Mouse (Mus musculus): ENCODE results near the gene Pdzd7. TPM values are rescaled to one million over a fixed set of nuclear protein-coding genes. Genes with fewer than 3 reads are reported as not detected.

The Pdzd7 gene
- polyA plus RNA-seq, 1 experiment = 0.61 TPM

DNA sequence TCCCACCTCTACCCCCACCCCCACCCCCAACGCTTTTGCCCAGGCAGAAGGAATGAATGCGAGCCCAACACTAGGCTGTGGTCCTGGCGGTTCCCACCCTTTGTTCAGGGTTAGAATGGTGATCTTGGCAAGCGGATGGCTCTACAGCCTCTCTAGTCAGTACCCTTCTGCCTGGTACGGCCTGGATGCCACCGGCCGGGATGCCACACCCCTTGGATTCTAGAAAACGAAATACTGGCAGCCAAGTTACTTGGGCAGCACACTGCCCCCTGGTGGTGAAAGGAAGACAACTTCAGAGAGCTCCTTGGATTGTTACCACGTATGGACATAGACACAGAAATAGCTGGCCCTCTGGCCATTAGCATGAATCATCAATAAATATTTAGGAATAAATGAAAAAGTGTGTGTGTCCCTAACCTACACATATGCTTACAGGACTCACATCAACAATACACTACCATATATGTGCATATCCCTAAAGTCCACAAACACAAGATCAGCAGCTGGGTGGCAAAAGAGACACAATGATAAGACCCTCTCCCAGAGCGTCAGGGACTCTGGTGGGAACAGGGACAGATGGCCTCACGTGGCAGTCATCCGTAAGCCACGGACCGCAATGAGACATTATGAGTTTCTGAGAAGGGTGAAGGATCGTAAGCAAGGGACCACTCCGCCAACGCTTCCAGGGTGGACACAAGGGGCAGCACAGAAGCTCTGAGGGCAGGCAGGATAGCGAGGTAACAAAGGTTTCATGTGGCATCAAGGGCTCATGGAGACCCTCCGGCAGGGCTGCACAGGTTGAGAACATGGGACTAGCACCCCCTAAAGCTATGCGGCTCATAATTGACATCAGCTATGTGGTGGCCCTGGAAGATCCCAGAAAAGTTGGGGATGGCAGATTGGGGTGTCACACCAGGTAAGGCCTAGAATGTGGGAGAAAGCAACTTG is 14.5 kb downstream of the Pdzd7 start:
- DNase-seq (ENCODE audit: low read depth) = no peak

DNA sequence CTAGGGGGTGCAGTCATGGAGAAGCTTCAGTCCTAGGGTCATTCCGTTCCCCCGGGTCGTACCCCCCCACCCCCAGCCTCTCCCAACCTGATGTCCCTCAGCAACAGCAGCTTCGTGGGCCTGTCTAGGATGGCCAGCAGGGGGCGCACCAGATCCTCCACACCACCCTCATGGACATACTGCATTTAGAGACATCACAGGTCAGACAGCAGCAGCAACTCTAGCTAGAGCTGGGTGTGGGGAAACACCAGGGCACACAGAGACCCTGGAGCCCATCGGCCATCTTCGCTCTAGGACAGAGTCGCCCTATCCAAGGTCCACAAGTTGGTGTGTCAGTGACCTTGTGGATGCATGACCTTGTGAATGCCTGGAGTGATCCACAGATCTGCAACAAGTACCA is 15.4 kb downstream of the Pdzd7 start:
- no peak for DNase-seq (ENCODE audit: low read depth)

DNA sequence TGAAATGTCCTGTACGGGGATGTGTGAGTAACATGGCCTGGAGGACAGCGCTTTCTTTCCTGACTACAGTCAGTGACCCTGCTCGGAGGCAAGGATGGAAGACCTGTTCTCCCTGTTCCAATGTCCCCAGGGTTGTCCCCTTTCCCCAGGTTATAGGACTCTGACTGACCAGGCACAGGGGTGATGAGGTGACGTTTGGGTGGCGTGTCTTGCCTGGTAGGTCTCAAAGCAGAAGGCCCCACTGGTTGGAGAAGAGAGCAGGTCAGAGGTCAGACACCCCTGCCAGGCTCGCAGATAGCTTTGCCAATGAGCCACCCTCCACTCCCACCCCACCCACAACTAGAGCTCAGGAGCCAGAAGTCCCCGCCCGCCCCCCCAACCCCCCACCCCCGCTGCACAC is 15.9 kb downstream of the Pdzd7 start:
- DNase-seq (ENCODE audit: low read depth) = no peak

DNA sequence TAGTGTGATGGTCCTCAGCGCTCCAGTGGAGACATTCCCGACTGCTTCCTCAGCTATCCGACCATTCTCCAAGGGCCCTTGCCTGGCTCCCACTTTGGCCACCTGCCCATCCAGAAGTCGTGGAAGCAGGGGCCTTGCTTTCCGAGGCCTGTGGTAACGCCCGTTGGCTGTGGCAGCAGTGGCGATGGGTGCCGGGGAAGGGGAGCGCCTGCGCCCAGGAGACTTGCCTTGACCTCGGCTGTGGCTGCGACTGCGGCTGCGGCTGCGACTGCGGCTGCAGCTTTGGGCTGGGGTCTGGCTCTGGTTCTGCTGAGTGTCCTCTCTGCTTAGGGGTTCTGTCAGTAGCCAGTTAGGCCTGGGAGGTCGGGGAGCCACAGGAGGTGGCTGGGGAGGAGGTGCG is 16.8 kb downstream of the Pdzd7 start:
- no peak for DNase-seq (ENCODE audit: low read depth)

DNA sequence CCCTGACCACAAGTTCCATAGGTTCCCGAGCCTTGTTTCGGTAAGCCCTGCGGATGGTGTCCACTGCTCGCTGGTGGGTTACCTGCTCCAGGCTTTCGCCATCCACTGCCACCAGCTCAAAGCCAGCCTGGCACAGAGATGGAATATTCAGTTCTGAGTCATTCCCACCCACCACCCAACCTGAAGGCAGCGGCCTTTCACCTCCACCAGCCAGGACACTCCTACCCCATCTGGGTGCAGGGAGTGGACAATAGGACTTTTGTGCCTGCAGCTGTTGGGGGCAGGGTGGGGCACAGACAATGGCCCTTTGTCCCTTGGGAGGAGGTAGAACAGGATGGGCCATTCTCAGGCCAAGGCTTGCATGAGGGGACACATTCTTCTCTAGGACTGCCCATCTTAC is 17.7 kb downstream of the Pdzd7 start:
- DNase-seq (ENCODE audit: low read depth) = no peak

DNA sequence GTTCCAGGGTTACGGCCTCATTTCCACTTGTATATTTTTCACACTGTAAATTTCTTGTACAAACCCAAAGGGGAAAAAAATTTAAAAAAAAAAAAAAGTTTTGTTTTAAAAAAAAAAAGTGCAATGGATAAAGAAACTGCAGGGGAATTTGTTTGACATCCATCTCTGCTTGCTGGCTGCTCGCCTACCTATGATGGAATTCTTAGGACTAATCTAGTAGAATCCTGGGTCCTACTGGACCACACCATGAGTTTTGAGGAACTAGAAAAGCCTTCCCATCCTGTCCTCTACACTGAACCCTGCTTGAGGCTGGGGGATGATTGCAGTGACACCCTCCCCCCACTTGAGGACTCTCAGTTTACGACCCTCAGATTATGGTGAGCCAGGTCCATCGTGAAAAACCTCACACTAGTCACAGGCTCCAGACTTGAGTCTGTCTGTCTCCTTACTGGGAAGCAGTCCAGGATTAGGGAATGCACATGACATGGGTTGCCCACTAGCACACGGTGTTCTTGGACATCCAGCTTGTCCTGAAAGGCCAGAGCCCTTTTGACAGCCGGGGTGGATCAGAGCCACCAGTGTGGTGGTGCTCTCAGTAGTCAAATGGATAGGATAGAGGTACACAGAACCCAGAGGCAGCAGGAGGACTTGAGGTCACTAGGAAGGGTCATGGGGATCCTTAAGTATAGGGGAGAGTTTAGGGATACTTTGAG is 18.4 kb downstream of the Pdzd7 start:
- DNase-seq (ENCODE audit: low read depth) = no peak

DNA sequence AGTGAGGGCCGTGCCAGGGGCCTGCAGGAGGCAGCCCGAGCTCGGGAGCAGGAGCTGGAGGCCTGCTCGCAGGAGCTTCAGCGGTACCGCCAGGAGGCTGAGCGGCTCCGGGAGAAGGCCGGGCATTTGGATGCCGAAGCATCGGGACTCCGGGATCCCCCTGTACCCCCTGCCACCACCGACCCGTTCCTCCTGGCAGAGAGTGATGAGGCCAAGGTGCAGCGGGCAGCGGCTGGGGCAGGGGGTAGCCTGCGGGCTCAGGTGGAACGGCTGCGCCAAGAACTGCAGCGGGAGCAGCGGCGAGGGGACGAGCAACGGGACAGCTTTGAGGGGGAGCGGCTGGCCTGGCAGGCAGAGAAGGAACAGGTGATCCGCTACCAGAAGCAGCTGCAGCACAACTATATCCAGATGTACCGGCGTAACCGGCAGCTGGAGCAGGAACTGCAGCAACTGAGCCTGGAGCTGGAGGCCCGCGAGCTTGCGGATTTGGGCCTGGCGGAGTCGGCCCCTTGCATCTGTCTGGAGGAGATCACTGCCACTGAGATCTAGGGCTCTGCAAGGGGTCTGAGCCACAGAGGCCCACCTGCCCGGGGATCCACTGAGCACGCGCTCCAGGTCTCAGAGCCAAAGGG is 19.5 kb downstream of the Pdzd7 start:
- DNase-seq (ENCODE audit: low read depth) = no peak

DNA sequence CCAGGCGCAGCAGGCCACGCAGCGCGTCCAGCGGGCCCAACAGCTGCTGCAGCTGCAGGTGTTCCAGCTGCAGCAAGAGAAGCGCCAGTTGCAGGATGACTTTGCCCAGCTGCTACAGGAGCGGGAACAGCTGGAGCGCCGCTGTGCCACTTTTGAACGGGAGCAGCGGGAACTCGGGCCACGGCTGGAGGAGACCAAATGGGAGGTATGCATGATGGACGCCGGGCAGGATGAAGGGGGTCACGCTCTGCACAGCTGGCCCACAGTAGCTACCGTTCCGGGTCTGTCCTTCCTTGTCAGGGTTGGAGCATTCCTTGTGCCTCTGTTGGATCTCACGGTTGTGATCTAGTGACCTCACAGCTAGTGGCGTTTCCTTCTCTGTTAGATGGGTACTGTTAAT is 20.7 kb downstream of the Pdzd7 start:
- no peak for DNase-seq (ENCODE audit: low read depth)

DNA sequence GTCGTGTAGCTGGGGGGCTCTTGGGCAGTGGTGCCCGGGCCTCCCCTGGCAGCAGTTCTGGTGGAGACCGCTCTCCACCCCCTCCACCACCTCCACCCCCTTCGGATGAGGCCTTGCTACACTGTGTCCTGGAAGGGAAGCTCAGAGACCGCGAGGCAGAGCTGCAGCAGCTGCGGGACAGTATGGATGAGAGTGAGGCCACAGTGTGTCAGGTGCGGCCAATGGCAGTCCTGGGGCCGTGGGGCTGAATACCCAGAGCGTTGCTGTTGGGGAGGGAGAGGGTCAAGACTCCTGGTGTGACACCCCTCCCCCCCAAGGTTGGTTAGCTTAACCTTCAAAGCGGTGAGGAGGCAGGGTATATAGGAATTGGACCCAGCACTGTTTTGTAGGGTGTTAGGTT is 21.5 kb downstream of the Pdzd7 start:
- no peak for DNase-seq (ENCODE audit: low read depth)

DNA sequence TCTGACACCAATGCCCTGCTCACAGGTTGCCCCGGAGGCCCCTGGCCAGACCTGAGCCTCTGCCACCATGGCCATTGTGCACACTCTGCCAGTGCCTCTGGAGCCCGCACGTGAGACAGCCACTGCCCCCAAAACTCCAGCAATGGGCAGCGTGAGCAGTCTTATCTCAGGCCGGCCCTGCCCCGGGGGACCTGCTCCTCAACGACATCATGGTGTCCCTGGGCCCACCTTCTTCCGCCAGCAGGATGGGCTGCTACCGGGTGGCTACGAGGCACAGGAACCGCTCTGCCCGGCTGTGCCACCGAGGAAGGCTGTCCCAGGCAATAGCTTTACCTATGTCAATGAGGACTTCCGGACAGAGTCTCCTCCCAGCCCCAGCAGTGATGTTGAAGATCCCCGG is 24.2 kb downstream of the Pdzd7 start:
- DNase-seq (ENCODE audit: low read depth) = no peak

DNA sequence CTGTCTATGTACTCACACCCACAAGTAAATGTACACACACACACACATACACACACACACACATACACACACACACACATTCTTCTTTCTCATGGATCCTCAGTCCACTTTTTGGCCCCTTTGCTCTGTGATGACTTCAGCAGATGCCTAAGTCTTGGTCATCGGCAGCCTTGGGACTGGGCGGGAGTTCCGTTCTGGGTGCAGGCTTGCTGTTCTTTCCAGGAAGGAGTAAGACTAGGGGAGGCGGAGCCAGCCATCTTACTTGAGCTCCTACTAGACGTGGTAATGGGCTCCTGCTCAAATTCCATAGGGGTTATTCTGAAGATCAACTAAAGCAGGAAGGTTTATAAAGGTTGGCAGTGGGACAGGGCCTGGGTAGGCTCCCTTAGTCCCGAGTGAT is 25.2 kb downstream of the Pdzd7 start:
- DNase-seq (ENCODE audit: low read depth) = no peak

DNA sequence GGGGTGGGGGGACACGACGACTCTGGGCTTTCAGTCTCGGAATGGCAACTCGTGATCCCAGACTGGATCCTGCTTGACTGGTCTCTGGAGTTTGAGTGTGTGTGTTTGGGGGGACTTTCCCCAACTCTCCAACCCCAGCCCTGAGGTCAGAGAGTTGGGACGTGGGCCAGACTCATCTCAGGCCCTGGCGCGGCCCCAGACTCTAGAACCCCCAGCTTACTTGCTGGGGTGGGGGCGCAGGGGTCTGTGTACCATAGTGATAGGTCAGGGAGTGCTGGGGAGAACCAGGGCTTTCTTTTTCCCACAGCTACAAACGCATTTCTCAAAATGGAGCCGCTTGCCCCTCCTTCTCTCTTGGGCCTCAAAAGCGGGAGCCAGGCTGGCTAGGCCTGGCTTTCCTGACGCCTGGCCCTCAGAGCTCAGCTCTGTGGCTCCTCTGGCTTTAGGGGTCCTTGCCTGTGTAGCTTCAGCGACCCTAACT is 27.1 kb downstream of the Pdzd7 start:
- DNase-seq (ENCODE audit: low read depth) = no peak

DNA sequence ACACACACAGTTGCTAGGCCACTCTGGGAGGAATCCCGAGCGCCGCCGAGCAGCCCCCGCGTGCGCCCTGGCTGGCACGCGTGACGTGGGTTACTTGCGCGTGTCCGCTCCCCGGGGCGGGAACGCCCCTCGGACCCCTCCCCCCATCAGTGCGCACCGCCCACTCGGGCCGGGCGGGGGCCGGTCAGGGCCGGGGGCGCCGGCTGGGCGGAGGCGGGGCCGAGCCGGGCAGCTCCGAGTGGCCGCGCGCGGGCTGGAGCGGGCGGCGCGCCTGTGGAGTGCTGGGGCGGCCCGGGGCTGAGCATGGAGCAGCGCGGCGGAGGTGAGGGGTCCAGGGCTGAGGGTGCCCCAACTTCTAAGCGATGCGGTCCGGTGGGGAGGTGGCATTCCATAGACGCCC is 27.6 kb downstream of the Pdzd7 start:
- no peak for DNase-seq (ENCODE audit: low read depth)

DNA sequence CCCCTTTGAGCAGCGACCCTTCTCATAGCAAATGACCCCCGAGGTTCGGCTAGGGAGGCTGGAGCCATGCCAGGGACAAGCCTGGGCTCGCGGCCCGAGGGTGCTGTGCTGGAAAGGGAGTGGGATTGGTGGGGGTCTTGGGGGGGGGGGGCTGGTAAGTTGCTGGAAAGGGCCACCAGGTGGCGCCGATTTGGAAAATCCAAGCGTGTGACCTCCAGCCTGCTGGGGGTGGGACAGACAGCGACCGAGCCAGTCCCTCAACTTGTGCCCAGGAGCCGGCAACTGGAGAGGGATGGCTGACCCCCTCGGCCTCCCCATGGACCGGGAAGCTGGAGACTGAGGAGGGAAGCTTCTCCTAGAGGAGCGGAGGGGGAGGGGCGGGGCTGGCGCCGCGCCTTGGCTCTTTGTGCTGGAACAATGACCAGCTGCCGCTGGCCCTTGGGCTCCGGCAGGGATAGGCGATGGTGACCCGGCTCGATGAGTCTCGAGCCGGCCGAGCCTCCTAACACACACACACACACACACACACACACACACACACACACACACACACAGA is 28.2 kb downstream of the Pdzd7 start:
- no peak for DNase-seq (ENCODE audit: low read depth)

DNA sequence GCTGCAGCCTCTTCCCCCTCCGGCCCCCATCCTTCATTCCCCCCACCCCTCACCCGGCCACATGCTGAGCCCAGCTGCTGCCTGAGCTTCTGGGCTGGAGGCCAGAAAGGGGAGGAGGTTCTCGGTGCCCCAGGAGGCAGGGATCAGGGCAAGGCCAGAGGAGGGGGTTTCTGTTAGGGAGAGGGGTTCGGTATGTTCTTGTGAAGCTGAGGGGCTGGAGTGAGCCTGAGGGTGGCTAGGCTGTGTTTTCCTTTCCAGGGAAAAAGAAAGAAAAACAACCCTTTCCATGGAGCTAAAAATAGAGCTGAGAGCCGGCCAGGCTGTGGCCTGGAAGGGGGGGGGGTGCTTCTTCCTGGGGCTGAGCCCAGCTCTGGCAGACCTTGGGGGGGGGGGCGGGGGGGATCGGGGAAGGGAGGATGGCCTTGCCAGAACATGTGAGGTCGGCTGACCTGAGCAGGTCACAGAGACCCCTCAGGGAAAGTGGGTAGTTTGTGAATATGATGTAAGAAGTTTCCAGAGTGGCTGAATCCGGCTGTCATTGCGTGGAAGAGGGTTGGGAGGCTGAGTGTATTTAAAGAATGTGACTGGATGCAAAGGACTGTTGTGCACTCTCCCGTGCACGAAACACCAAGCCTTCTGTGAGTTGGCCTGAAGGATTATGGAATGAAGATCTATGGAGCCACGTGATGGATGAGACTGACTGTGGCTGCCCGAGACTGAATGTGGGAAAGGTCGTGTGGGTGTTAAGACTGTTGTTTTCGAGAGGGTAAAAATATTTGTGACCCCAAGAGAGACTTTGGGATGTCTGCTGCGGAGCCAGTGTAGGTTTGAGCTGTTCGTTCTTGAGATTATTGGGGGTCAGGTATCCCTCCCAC is 28.9 kb downstream of the Pdzd7 start:
- no peak for DNase-seq (ENCODE audit: low read depth)

DNA sequence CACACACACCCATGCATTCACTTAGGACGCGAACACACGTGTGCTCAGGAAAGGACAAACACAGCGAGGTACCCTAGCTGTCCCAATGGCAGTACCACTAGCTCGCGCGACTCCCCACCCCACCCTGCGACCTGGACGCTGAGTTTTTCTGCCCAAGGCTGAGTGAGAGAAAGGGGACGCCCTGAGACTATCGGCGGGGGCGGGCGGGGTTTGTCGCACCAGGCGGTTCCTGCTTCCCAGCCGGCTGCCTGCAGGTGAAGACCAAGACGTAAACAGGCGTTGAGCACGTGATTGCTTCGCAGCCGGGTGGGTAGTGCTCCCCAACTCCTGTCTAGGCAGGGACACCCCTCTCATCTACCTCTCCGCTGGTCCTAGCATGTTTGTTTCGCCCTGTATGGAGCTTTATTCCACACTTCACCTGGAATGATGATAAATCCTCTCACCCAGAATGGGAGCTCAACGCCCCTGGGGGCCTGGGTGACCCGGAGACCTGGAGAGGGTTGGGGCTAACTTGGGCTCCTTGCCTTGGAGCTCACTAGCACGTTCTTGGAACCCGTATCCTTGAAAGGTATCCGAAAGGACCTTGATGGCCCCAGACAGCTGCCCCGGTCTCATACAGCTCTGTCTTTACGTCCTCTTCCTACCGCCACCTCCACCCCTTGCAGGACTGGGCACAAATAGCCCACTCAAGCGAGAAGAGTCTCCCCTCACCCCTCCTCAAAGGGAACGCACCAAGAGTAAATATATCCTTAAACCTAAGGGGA is 29.8 kb downstream of the Pdzd7 start:
- DNase-seq (ENCODE audit: low read depth) = no peak

DNA sequence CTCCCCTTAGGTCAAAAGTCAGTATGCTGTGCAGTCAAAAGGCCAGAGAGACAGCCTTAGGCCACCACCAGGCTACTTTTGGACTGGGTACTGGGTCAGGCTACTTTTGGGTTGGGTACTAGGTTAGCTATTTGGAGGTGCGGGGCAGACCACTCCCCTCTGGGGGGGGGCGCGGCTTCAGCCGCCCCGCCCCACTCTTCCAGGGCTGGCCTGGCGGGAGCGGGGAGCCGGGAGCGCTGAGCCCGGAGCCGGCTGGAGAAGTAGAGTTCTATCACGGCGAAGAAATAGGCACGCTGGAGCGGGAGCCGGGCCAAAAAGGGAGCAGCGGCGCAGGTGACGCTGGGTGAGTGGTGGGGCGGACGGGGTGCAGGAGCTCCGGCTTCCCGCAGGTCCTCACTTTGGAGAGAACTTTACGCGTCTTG is 30.5 kb downstream of the Pdzd7 start:
- DNase-seq (ENCODE audit: low read depth) = no peak

DNA sequence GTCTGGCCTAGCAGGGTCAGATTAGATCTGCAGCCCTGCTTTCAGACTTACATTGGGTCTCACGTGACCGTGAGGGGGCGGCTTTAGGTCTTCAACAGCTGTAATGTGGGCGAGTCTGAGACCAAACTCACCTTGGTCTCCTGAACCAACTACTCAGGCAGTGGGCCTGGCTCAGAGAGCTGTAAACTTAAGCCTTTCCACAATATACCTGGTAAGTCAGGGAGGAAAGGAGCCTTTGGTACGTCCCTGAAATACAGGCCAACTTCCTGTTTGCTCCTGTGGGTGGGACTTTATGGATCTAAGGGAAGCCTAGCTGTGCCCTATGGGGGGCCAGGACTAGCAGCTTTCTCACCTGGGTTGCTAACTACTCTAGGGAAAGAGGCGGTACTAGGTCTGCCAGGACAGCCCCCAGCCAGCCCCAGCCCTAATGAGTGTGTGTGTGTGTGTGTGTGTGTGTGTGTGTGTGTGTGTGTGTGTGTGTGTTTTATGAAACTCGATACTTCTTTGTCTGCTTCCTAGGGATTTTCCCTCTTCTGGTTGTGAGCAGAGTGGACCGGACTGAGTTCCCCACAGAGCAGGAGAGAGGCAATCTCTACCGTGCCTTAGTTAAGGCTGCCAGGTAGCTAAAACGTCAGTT is 31.1 kb downstream of the Pdzd7 start, which contains the start of gene Lzts2:
Gene Lzts2, plus strand, starts transcription at position 80 of the 637 bp plus-strand sequence.
- DNase-seq (ENCODE audit: low read depth) = no peak

DNA sequence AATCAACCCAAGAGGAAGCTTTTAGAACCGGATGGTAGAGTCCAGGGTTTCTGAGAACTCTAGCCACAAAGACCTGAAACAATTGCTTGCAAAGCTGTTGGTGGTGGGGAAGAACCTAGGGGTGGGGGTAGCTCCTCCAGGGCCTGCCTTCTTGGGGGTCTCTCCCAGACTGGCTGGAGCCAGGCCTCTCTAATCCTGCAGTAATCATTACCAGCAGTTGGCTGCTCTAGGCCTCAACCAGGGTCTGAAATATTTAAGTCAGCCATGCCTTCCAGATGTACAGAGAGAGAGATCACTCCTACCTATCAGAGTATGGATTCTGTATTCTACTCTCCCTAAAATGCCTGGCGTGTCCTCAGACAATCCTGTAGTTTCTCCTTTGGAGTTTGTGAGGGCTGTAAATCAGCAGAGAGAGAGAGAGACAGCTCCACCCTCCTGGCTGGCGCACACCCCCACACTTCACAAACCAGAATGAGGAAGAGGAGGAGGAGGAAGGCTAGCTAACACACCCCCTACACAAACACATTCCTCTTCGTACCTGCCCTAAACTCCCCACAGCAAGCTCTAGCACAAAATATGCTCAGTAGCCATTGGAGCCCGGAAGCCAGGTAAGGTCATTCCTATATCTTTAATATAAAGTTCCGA is 31.8 kb downstream of the Pdzd7 start:
- no peak for DNase-seq (ENCODE audit: low read depth)

Data from gonadal fat pad, adult 2 months (tissue).